Mouse (Mus musculus) R1 (cell line): Measurements from ENCODE around the gene Plxnc1.
A peak's percentile ranks its signal among the peaks of the same experiment; 100 is the strongest.

Experiments
- DNase-seq: peaks from one replicate; pipeline ENCODE4 v3.0.0-alpha.2; 2018; ENCODE audit warnings: low read depth, low spot score

The Plxnc1 gene

GRCm38 (mm10) chr10:94947915-94948675 lies 3.5 kb upstream of the Plxnc1 start:
- no peak for DNase-seq

- DNase-seq = no peak
Measured at GRCm38 (mm10) chr10:94947386-94947785, 2.8 kb upstream of the Plxnc1 start.

- peak; percentile 73 for DNase-seq
Measured at GRCm38 (mm10) chr10:94945206-94945711, 624 bp upstream of the Plxnc1 start.

- DNase-seq = peak; percentile 52
Measured at GRCm38 (mm10) chr10:94943846-94944690, 567 bp downstream of the Plxnc1 start.

- DNase-seq = peak; percentile 42
Measured at GRCm38 (mm10) chr10:94943401-94943845, 1.2 kb downstream of the Plxnc1 start.

- peak; percentile 53 for DNase-seq
Measured at GRCm38 (mm10) chr10:94942449-94943041, 2.1 kb downstream of the Plxnc1 start.

- DNase-seq = no peak
Measured at GRCm38 (mm10) chr10:94941551-94941950, 3.1 kb downstream of the Plxnc1 start.

GRCm38 (mm10) chr10:94940786-94941185 lies 3.8 kb downstream of the Plxnc1 start:
- no peak for DNase-seq

- DNase-seq = peak; percentile 46
Measured at GRCm38 (mm10) chr10:94940061-94940460, 4.6 kb downstream of the Plxnc1 start.

- no peak for DNase-seq
Measured at GRCm38 (mm10) chr10:94938899-94939298, 5.7 kb downstream of the Plxnc1 start.

GRCm38 (mm10) chr10:94938320-94938719 lies 6.3 kb downstream of the Plxnc1 start:
- no peak for DNase-seq

GRCm38 (mm10) chr10:94935270-94935669 lies 9.4 kb downstream of the Plxnc1 start:
- no peak for DNase-seq

- DNase-seq = no peak
Measured at GRCm38 (mm10) chr10:94934151-94934614, 10.5 kb downstream of the Plxnc1 start.

GRCm38 (mm10) chr10:94931961-94932832 lies 12.4 kb downstream of the Plxnc1 start:
- no peak for DNase-seq

- no peak for DNase-seq
Measured at GRCm38 (mm10) chr10:94928164-94928563, 16.5 kb downstream of the Plxnc1 start.

- DNase-seq = no peak
Measured at GRCm38 (mm10) chr10:94926297-94926696, 18.3 kb downstream of the Plxnc1 start.

- DNase-seq = no peak
Measured at GRCm38 (mm10) chr10:94924878-94925277, 19.8 kb downstream of the Plxnc1 start.

- no peak for DNase-seq
Measured at GRCm38 (mm10) chr10:94924450-94924849, 20.2 kb downstream of the Plxnc1 start.

GRCm38 (mm10) chr10:94923337-94923762 lies 21.3 kb downstream of the Plxnc1 start:
- DNase-seq = no peak

- DNase-seq = no peak
Measured at GRCm38 (mm10) chr10:94922848-94923247, 21.8 kb downstream of the Plxnc1 start.

GRCm38 (mm10) chr10:94921751-94922150 lies 22.9 kb downstream of the Plxnc1 start:
- DNase-seq = no peak
